Mouse (Mus musculus) erythroblast, adult 5-6 weeks (primary cell): ENCODE results near the gene Rbms1. TPM values are rescaled to one million over a fixed set of nuclear protein-coding genes. Genes with fewer than 3 reads are reported as not detected.

Experiments used
- ATAC-seq: replicated peaks from 2 replicates; pipeline ENCODE4 v1.8.0; 2016; ENCODE audit warnings: moderate number of reproducible peaks, mild to moderate bottlenecking, moderate TSS enrichment, inconsistent platforms; ENCODE audit not compliant: poor library complexity, low FRiP score, severe bottlenecking
- total RNA-seq, 2 experiments: library from RNA; stranded (forward) in 1 of 2; stranded (reverse) in 1 of 2; fragments of 150-400 nt in 1 of 2; fragments of 200-764, 138-1000 nt in 1 of 2; gene quantifications; 2 replicates each; pipeline versions ENCODE4 v1.2.3 to v1.2.4; 2015 to 2017; ENCODE audit warnings: low replicate concordance in 2 of 2

The Rbms1 gene
- total RNA-seq, 2 experiments from 2014 or later, result 17.9 to 18.3 TPM

DNA sequence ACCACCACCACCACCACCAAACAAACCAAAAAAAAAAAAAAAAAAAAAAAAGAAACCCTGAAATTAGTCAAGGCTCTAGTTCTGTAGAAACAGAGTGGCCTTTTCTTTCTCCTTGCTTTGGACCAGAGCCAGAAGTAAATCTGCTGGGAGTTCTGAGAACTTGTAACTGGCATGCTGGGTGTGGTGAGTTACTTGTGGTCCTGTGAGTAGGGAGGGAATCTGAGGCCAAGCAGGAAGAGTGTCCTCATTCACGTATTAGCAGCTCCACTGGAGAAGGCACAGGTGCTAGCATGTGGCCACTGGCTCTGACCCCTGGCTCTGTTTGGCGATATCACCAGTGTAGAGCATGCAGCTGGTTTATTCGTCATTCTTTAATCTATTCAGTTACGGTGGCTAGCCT lies 137.3 kb downstream of the Rbms1 start:
- no peak for ATAC-seq

GRCm38 (mm10) chr2:60821635-60822034 lies 141.4 kb downstream of the Rbms1 start:
- ATAC-seq, result no peak

DNA sequence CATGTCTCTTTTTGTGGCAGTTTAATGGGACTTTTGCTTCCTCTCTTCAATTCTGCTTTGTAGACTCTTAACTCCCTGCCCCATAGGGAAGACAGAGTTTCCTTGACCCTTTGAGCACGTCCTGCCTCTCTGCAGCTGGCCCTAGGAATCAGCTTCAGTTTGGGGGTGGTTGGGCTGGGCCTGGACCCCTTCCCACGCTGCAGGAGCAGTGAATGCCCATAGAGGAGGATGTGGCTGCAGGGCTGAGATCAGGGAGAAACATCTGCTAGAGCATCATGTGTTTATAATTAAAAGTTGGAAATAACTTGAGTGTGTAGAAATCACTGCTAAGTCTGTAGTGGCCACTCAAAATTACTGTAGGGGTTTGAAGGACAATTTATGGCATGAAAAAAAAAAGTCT lies 144.4 kb downstream of the Rbms1 start:
- no peak for ATAC-seq

DNA sequence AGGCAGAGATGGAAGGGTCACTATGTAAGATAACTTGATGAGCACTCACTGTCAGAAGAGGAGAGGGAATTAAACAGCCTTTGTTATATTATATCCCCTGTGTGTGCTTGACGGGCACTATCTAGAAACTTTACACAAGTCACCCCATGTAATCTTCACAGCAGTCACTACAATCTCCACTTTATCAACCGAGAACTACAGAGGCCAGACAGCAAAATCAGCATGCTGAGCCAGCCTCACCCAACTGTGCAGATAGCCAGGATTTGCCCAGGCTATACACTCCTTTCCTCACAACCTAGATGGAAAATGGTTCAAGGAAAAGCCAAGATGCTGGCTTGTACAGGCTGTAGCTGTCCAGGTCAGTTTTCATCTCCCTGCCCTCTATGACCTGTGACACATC lies 146.7 kb downstream of the Rbms1 start:
- no peak for ATAC-seq

- ATAC-seq, result no peak
Observed at GRCm38 (mm10) chr2:60814788-60815187, 148.2 kb downstream of the Rbms1 start.

GRCm38 (mm10) chr2:60812949-60813348 lies 150.0 kb downstream of the Rbms1 start:
- ATAC-seq, result no peak

DNA sequence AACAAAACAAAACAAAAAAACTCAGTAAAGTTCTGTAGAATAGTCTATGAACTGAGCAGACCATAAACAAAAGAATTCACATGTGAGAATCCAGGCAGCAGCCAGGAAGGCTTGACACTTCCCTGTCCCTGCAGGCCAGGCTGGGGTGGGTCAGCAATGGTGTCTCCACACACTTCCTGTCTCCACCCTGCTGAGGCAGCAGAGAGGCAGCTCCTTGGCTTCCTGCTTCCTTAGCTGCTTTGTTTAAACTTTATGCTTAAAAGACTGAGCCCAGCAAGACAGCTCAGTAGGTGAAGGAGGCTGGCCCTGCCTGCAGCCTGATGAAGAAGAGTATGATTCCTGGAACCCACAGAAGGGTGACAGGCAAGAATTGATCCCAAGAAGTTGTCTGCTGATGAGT lies 152.4 kb downstream of the Rbms1 start:
- ATAC-seq, result no peak

DNA sequence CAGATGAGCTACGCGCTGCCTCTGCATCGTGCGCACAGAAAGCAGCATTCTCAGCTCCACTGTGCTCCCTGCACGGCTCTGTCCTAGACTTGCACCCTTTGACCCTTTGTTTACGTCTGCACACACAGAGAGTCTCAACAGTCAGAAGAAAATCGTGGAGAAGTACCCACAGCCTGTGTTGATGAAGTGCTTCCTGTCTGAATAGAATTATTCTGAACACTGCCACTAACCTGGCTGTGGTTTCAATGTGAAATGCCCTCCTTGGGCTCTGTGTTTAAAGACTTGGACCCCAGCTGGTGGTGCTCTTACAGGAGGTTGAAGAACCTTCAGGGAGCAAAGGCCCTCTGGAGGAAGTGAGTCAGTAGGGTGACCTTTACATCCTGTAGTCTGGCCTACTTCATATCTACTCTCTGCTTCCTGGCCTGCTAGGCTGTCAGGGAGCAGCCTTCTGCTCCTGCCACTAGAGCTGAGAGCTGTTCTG lies 153.5 kb downstream of the Rbms1 start:
- ATAC-seq, result no peak

DNA sequence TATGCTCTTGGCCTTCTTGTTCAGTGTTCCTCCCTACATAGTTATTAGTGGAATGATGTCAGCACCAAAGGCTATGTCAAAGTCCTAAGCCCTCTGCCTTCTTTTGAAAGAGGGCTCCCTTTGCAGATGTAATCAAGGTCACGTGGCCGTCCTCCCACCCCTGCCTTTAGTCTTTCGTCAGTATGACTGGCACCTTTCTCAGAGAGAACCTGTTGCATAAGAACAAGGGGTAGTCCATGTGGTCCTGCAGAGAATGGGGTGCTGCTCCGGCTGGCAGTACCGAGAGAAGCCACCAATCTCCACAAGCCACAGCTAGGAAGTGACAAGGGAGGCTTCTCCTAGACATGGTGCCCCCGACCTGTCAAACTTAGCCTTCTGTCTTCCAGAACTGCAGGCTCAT lies 154.2 kb downstream of the Rbms1 start:
- no peak for ATAC-seq

- no peak for ATAC-seq
Observed at GRCm38 (mm10) chr2:60807341-60808195, 155.4 kb downstream of the Rbms1 start.

DNA sequence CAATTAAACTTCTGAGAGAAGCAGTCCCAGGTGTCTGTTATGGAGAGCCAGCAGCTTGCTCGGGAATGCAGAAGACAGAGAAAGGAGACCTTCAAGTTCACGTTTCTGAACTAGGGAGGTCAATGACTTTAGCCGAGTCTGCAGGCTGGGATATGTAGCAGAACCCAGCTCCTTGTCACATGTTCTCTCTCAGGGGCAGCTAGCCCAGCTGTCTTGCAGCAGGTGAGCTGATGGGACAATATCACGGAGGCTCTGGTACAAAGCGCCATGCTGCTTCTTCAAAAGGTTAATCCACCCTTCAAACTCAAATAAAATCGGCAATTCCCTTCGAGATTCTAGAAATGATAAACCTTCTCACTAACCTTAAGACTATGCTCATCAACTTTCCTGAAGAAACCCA lies 158.2 kb downstream of the Rbms1 start:
- ATAC-seq, result no peak

DNA sequence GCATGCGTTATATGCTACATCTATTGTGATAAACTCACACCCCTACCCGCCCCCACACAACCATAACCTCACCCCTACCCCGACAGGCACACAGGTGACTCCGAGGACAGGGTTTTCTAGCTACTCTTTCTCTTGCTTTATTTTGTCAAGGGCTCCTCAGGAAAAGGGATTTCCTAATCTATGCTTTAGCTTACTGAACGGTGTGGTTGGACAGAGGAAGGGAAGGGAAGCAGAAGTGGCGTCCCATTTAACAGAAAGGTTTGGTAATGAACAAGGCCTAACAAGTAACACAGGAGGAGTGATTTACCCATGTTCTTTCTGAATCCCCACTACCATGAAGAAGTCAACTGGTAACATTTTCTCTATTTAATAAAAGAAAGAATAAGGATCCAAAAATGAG lies 159.6 kb downstream of the Rbms1 start:
- ATAC-seq, result no peak

DNA sequence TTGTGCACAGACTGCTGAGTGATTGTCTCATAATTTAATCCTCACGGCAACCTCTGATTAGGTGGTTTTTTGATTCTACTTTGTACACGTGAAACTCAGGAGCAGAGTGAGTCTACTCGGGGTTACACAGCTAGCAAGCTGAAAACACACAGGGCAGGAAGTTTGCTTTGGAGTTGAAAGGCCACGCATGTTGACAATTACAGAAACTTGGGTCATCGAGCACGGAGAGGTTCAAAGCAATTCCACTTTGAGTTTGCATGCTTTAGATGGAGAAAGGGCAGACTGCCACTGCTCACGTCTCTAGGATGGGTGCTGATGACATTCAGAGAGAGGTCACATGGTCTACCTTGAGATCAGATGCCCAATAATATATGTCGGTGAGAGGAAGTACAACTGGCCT lies 160.2 kb downstream of the Rbms1 start:
- ATAC-seq, result no peak

- ATAC-seq, result no peak
Observed at GRCm38 (mm10) chr2:60802191-60802590, 160.8 kb downstream of the Rbms1 start.

DNA sequence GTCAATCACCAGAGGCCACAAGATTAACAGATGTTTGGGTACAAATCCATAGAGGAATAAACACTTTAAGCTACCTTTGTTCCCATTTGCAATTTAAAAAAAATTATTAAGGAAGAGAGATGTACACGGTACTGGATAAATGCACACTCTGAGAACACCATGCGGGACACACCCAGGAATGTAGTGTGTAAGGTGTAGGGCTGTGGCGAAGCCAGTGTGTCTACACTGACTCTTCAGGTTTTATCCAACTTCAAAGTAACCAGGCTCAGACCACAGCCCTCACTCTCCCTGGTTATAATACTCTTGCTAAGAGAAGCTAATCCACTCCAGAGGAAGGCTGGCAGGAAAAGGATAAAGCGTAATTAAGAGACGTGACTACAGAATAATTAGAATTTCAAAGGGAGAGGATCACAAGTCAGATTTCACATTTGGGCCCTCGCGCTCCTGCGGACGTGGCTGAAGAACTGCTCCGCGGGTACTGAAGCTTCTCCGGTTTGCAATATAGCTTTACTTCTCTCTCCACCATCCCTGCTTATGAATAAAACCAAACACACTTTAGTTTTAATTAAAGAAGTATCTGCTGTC lies 161.3 kb downstream of the Rbms1 start:
- no peak for ATAC-seq

- ATAC-seq, result no peak
Observed at GRCm38 (mm10) chr2:60800921-60801558, 162.0 kb downstream of the Rbms1 start.

DNA sequence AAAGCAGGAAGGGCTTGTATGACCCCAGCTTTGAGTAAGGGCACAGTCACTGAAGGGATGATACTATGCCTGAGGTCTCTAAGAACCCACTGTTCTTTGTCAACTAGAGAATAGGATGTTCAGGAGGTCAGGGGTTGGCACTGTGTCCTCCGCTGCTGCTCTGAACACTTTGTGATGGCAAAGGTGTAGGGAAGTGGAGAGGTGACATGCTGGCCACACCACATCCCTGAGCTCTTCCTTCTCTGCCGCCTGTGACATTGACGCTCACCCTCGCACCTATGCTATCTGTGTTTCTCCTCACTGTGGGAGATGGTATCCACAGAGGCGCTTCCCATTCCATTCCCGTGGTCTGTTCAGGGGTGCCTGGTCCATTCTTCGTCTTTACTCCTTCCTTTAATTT lies 163.2 kb downstream of the Rbms1 start:
- ATAC-seq, result no peak

GRCm38 (mm10) chr2:60798767-60799529 lies 164.0 kb downstream of the Rbms1 start:
- no peak for ATAC-seq

GRCm38 (mm10) chr2:60796969-60797669 lies 165.9 kb downstream of the Rbms1 start:
- ATAC-seq, result no peak

DNA sequence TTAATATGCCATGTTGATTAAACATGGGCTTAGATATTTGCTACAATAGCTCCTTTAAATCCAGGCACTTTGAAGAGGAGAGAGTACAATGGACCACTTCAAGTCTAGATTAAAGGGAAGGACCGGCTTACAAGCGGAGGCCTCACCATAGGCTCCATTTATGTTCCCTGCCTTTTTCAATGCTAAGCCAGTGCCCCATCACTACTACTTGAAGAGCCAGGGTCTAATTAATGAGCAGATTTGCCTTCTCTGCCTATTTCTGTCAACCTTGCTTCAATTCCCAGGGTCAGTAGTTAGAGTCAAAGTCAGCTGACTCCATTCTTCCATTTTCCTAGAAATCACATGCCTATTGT lies 166.4 kb downstream of the Rbms1 start:
- no peak for ATAC-seq
